Mouse (Mus musculus) myocyte (in vitro differentiated cells): ENCODE data around the gene Ppp1r8. TPM values are rescaled to one million over a fixed set of nuclear protein-coding genes. Genes with fewer than 3 reads are reported as not detected.
"Not testable (repeated sequence)": the region's sequence is repeated elsewhere in the genome, so short reads cannot be mapped to it uniquely, and the experiment has no call there.

Experiments
- H3K27me3 ChIP-seq: one replicate; pipeline ENCODE4 v1.6.1; 2011; ENCODE audit not compliant: control insufficient read depth, insufficient read depth, insufficient read length
- H3K36me3 ChIP-seq: one replicate; pipeline ENCODE4 v1.6.1; 2011; ENCODE audit not compliant: control insufficient read depth, insufficient read depth
- H3K4me2 ChIP-seq: one replicate; pipeline ENCODE4 v1.6.1; 2011; ENCODE audit warnings: low read depth, control low read depth
- H3K4me3 ChIP-seq: one replicate; pipeline ENCODE4 v1.5.1; 2011; ENCODE audit warnings: mild to moderate bottlenecking, control low read depth, moderate library complexity
- H3K79me2 ChIP-seq: one replicate; pipeline ENCODE4 v1.6.1; 2011; ENCODE audit not compliant: control insufficient read depth, insufficient read depth
- H3ac ChIP-seq: one replicate; pipeline ENCODE4 v1.6.1; 2011; ENCODE audit not compliant: control insufficient read depth, insufficient read length
- CEBPB ChIP-seq: IDR thresholded peaks from 2 replicates; pipeline ENCODE4 v1.6.1; 2011; ENCODE audit warnings: mild to moderate bottlenecking, moderate library complexity; ENCODE audit not compliant: poor library complexity, insufficient read depth, severe bottlenecking
- E2F4 ChIP-seq: IDR thresholded peaks from one replicate; pipeline ENCODE4 v1.6.1; 2011; ENCODE audit warnings: mild to moderate bottlenecking, control low read depth, moderate library complexity; ENCODE audit not compliant: insufficient read depth
- MAX ChIP-seq: IDR thresholded peaks from one replicate; pipeline ENCODE4 v1.6.1; 2011; ENCODE audit warnings: low read depth, mild to moderate bottlenecking, control low read depth
- MYOD1 ChIP-seq, 3 experiments: IDR thresholded peaks; one replicate each; pipeline ENCODE4 v1.6.1; 2011; ENCODE audit warnings: control low read depth in 2 of 3, low read depth in 2 of 3, mild to moderate bottlenecking in 2 of 3, moderate library complexity in 1 of 3; ENCODE audit not compliant: insufficient read length in 2 of 3, control insufficient read depth in 1 of 3
- MYOG ChIP-seq, 3 experiments: IDR thresholded peaks; one replicate each; pipeline ENCODE4 v1.6.1; 2011; ENCODE audit warnings: control low read depth in 2 of 3, low read depth in 2 of 3, mild to moderate bottlenecking in 2 of 3; ENCODE audit not compliant: insufficient read length in 2 of 3, control insufficient read depth in 1 of 3, insufficient read depth in 1 of 3
- POLR2A ChIP-seq: IDR thresholded peaks from one replicate; pipeline ENCODE4 v1.6.1; 2011; ENCODE audit warnings: low read depth, mild to moderate bottlenecking, control low read depth, moderate library complexity; ENCODE audit not compliant: insufficient read length
- POLR2AphosphoS2 ChIP-seq: IDR thresholded peaks from one replicate; pipeline ENCODE4 v1.6.1; 2011; ENCODE audit warnings: low read depth, control low read depth; ENCODE audit not compliant: insufficient read length
- REST ChIP-seq: IDR thresholded peaks from one replicate; pipeline ENCODE4 v1.6.1; 2011; ENCODE audit warnings: mild to moderate bottlenecking, control low read depth, moderate library complexity; ENCODE audit not compliant: insufficient read depth, insufficient read length
- SRF ChIP-seq: IDR thresholded peaks from one replicate; pipeline ENCODE4 v1.6.1; 2011; ENCODE audit warnings: low read depth; ENCODE audit not compliant: control insufficient read depth, insufficient read length
- TCF12 ChIP-seq: IDR thresholded peaks from one replicate; pipeline ENCODE4 v1.6.1; 2011; ENCODE audit warnings: mild to moderate bottlenecking, control low read depth; ENCODE audit not compliant: poor library complexity, insufficient read depth, severe bottlenecking
- TCF3 ChIP-seq: IDR thresholded peaks from one replicate; pipeline ENCODE4 v1.6.1; 2011; ENCODE audit warnings: low read depth, control low read depth; ENCODE audit not compliant: insufficient read length
- USF1 ChIP-seq: IDR thresholded peaks from one replicate; pipeline ENCODE4 v1.6.1; 2011; ENCODE audit warnings: low read depth, mild to moderate bottlenecking, control low read depth, moderate library complexity
- polyA plus RNA-seq: library from polyadenylated mRNA; unstranded; fragments of >200 nt; fragmentation: generic; extraction: Trizol; gene quantifications from one replicate; pipeline ENCODE4 v1.2.1, GENCODE M21; 2012; ENCODE audit warnings: missing spikeins

Ppp1r8 gene
- polyA plus RNA-seq, 1 experiment, result 62.4 TPM

- Histone ChIP-seq H3K4me3 (no peak overlapping the region), H3K36me3 (no peaks in the 10 kb centered on the region), H3K4me2 (no peak overlapping the region), H3K79me2 (no peaks in the 10 kb centered on the region), H3K27me3 (peaks cover 9% of the 10 kb centered on the region), H3ac (no peak overlapping the region)
- TF ChIP-seq SRF (no peak), TCF12 (no peak), MAX (no peak), REST (no peak), MYOG (IDR thresholded peaks at IDR 0.05; ENCODE audit: control insufficient read depth in 1 of 3, insufficient read depth in 1 of 3, insufficient read length in 2 of 3, low read depth in 2 of 3) (no peak)
These were observed 48.9 kb downstream of the Ppp1r8 start for GRCm38 (mm10) chr4:132794028-132794427.

- not testable (repeated sequence) for H3ac ChIP-seq, H3K4me3 ChIP-seq, H3K4me2 ChIP-seq, H3K36me3 ChIP-seq, H3K27me3 ChIP-seq, H3K79me2 ChIP-seq
These were observed 49.5 kb downstream of the Ppp1r8 start for GRCm38 (mm10) chr4:132793322-132794004.

GRCm38 (mm10) chr4:132789731-132790130 lies 53.2 kb downstream of the Ppp1r8 start:
- TF ChIP-seq MAX (no peak), SRF (no peak)
- Histone ChIP-seq H3K4me2 (no peak overlapping the region), H3K79me2 (no peaks in the 10 kb centered on the region), H3K36me3 (no peaks in the 10 kb centered on the region), H3K4me3 (no peak overlapping the region), H3ac (no peak overlapping the region), H3K27me3 (peaks cover 6% of the 10 kb centered on the region)

GRCm38 (mm10) chr4:132785228-132785627 lies 57.7 kb downstream of the Ppp1r8 start:
- Histone ChIP-seq H3ac (no peak overlapping the region), H3K27me3 (no peaks in the 10 kb centered on the region), H3K79me2 (no peaks in the 10 kb centered on the region), H3K4me2 (no peak overlapping the region), H3K36me3 (no peaks in the 10 kb centered on the region), H3K4me3 (no peak overlapping the region)
- TF ChIP-seq MYOD1 (IDR thresholded peaks at IDR 0.05; ENCODE audit: control insufficient read depth in 1 of 3, insufficient read length in 2 of 3, low read depth in 2 of 3) (no peak), TCF3 (no peak), SRF (no peak), POLR2AphosphoS2 (no peak), MYOG (IDR thresholded peaks at IDR 0.05; ENCODE audit: control insufficient read depth in 1 of 3, insufficient read depth in 1 of 3, insufficient read length in 2 of 3, low read depth in 2 of 3) (no peak), CEBPB (no peak), REST (no peak), TCF12 (no peak), USF1 (no peak), E2F4 (no peak), POLR2A (no peak)

- Histone ChIP-seq H3K27me3 (no peaks in the 10 kb centered on the region), H3K4me3 (no peak overlapping the region), H3K36me3 (no peaks in the 10 kb centered on the region), H3K79me2 (no peaks in the 10 kb centered on the region), H3K4me2 (no peak overlapping the region), H3ac (no peak overlapping the region)
- TF ChIP-seq SRF, result no peak
These were observed 59.2 kb downstream of the Ppp1r8 start for GRCm38 (mm10) chr4:132783732-132784131.

- Histone ChIP-seq H3K4me3 (no peak overlapping the region), H3K79me2 (no peaks in the 10 kb centered on the region), H3K4me2 (no peak overlapping the region), H3ac (no peak overlapping the region), H3K27me3 (no peaks in the 10 kb centered on the region), H3K36me3 (peaks cover 18% of the 10 kb centered on the region)
- TF ChIP-seq SRF, result no peak
- no peak for TF ChIP-seq POLR2A
- no peak for TF ChIP-seq TCF12
- no peak for TF ChIP-seq E2F4
- TF ChIP-seq TCF3, result no peak
- TF ChIP-seq USF1, result no peak
- TF ChIP-seq MYOG (IDR thresholded peaks at IDR 0.05; ENCODE audit: control insufficient read depth in 1 of 3, insufficient read depth in 1 of 3, insufficient read length in 2 of 3, low read depth in 2 of 3), result no peak
- no peak for TF ChIP-seq MYOD1 (IDR thresholded peaks at IDR 0.05; ENCODE audit: control insufficient read depth in 1 of 3, insufficient read length in 2 of 3, low read depth in 2 of 3)
- TF ChIP-seq CEBPB, result no peak
- no peak for TF ChIP-seq MAX
- no peak for TF ChIP-seq REST
These were observed 62.7 kb downstream of the Ppp1r8 start for GRCm38 (mm10) chr4:132780288-132780687.
